Mouse (Mus musculus) naive thymus-derived CD4-positive, alpha-beta T cell, adult 5 months (primary cell): ENCODE results near the gene Rnf138rt1. TPM values are rescaled to one million over a fixed set of nuclear protein-coding genes. Genes with fewer than 3 reads are reported as not detected.

ENCODE experiments used
- polyA plus RNA-seq: library from polyadenylated mRNA; unstranded; fragments of 100-300 nt; shearing (Covaris generic); gene quantifications from one replicate; pipeline ENCODE4 v1.2.1, GENCODE M21; 2017

Gene Rnf138rt1
- polyA plus RNA-seq = not detected

DNA sequence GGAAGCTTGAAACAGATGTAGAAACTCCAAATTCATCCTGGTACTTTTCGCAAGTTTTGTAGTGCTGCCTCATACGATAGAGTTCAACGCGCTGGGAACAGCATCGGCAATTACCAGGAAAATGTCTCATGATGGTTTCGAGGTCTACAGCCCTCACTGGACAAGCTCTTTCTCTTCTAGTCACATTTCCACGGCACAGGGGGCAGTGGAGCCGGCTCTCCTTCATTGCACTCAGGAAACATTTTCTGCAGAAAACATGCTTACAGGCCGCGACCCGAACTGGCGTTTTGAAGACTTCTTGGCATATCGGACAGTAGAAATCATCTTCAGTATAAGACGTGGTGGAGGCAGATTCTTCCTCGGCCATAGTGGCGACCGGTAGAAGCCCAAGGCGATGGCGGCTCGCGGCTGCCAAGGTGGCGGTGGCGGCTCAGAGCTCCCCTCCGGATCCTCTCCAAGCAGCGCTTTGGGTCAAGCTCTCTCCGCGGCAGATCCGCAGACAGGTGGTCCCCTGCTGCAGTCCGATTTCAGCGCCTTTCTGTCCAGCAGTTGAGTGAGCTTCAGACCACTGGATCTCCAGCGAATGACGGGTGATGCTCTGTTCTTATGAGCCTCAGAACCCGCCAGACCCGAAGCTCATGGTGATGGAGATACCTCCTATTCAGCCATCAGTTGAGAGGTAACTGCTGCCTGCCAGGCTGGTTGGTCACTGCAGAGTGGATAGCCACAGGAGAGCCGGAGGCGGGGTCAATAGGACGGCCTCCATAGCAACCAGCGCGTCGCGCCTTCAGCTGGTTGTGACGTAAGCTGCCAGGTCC, at the start of gene Rnf138rt1:
Rnf138rt1 (minus strand) TSS at position 713 of the 818 bp plus-strand sequence.

Other genes with a start within 250 kb of the Rnf138rt1 start
- not detected for gene Grpr, start 211.7 kb downstream of the Rnf138rt1 start, polyA plus RNA-seq
- 13.5 TPM for gene Ap1s2, start 147.7 kb upstream of the Rnf138rt1 start, polyA plus RNA-seq
- gene Zrsr2, start 197.3 kb upstream of the Rnf138rt1 start, polyA plus RNA-seq = 85.0 TPM